Mouse (Mus musculus): Measurements from ENCODE around the gene Olfr541. TPM values are rescaled to one million over a fixed set of nuclear protein-coding genes. Genes with fewer than 3 reads are reported as not detected.

Olfr541 gene
- polyA plus RNA-seq, 1 experiment from 2014 or later, result not detected

Other genes starting within 250 kb of the Olfr541 start
- not detected in 2 replicates for gene Olfr533, start 233.9 kb upstream of the Olfr541 start, polyA plus RNA-seq (2014; fragmentation: Nextera tagmentation; extraction: Ambion mirVana)
- not detected in 2 replicates for gene Olfr535, start 213.1 kb upstream of the Olfr541 start, polyA plus RNA-seq (2014; fragmentation: Nextera tagmentation; extraction: Ambion mirVana)
- not detected in 2 replicates for gene Olfr536, start 189.9 kb upstream of the Olfr541 start, polyA plus RNA-seq (2014; fragmentation: Nextera tagmentation; extraction: Ambion mirVana)
- gene Olfr538, start 129.4 kb upstream of the Olfr541 start, polyA plus RNA-seq (2014; fragmentation: Nextera tagmentation; extraction: Ambion mirVana), result not detected in 2 replicates
- gene Olfr46, start 96.0 kb upstream of the Olfr541 start, polyA plus RNA-seq (2014; fragmentation: Nextera tagmentation; extraction: Ambion mirVana), result not detected in 2 replicates
- gene Olfr61, start 68.3 kb upstream of the Olfr541 start, polyA plus RNA-seq (2014; fragmentation: Nextera tagmentation; extraction: Ambion mirVana), result not detected in 2 replicates
- gene Olfr53, start 50.8 kb upstream of the Olfr541 start, polyA plus RNA-seq (2014; fragmentation: Nextera tagmentation; extraction: Ambion mirVana), result not detected in 2 replicates
- gene Olfr539, start 37.3 kb upstream of the Olfr541 start, polyA plus RNA-seq (2014; fragmentation: Nextera tagmentation; extraction: Ambion mirVana), result not detected in 2 replicates
- gene Olfr45, start 15.3 kb upstream of the Olfr541 start, polyA plus RNA-seq (2014; fragmentation: Nextera tagmentation; extraction: Ambion mirVana), result not detected in 2 replicates
- gene Cyp2e1, start 66.5 kb downstream of the Olfr541 start, polyA plus RNA-seq (2014; fragmentation: Nextera tagmentation; extraction: Ambion mirVana), result not detected in 2 replicates
- 0.23 and 0.45 TPM in 2 replicates for gene Syce1, start 90.6 kb downstream of the Olfr541 start, polyA plus RNA-seq (2014; fragmentation: Nextera tagmentation; extraction: Ambion mirVana)
- gene Zfp941, start 124.9 kb downstream of the Olfr541 start, polyA plus RNA-seq (2014; fragmentation: Nextera tagmentation; extraction: Ambion mirVana), result 12.3 and 13.6 TPM in 2 replicates
- 0.41 TPM in 1 of 2 replicates, not detected in the other for gene Urah, start 137.8 kb downstream of the Olfr541 start, polyA plus RNA-seq (2014; fragmentation: Nextera tagmentation; extraction: Ambion mirVana)
- gene Scgb1c1, start 148.3 kb downstream of the Olfr541 start, polyA plus RNA-seq (2014; fragmentation: Nextera tagmentation; extraction: Ambion mirVana), result not detected in 2 replicates
- gene Odf3, start 150.5 kb downstream of the Olfr541 start, polyA plus RNA-seq (2014; fragmentation: Nextera tagmentation; extraction: Ambion mirVana), result not detected in 2 replicates
- gene Gm45785, start 159.1 kb downstream of the Olfr541 start, polyA plus RNA-seq (2014; fragmentation: Nextera tagmentation; extraction: Ambion mirVana), result not detected in 2 replicates
- gene Ric8a, start 159.7 kb downstream of the Olfr541 start, polyA plus RNA-seq (2014; fragmentation: Nextera tagmentation; extraction: Ambion mirVana), result 95.0 and 96.9 TPM in 2 replicates
- gene Bet1l, start 160.3 kb downstream of the Olfr541 start, polyA plus RNA-seq (2014; fragmentation: Nextera tagmentation; extraction: Ambion mirVana), result 47.2 and 53.3 TPM in 2 replicates
- gene Psmd13, start 184.7 kb downstream of the Olfr541 start, polyA plus RNA-seq (2014; fragmentation: Nextera tagmentation; extraction: Ambion mirVana), result 262 and 286 TPM in 2 replicates
- gene Sirt3, start 185.0 kb downstream of the Olfr541 start, polyA plus RNA-seq (2014; fragmentation: Nextera tagmentation; extraction: Ambion mirVana), result 28.2 and 29.5 TPM in 2 replicates
- not detected in 2 replicates for gene Cox8b, start 203.2 kb downstream of the Olfr541 start, polyA plus RNA-seq (2014; fragmentation: Nextera tagmentation; extraction: Ambion mirVana)
- gene Nlrp6, start 223.6 kb downstream of the Olfr541 start, polyA plus RNA-seq (2014; fragmentation: Nextera tagmentation; extraction: Ambion mirVana), result 0.37 and 0.73 TPM in 2 replicates
- 8.8 TPM in 2 replicates for gene Pgghg, start 244.1 kb downstream of the Olfr541 start, polyA plus RNA-seq (2014; fragmentation: Nextera tagmentation; extraction: Ambion mirVana)

Data from forebrain, embryonic 14.5 days (tissue).